In genomic region chr11:116087194-116088130, GRCm38 (mm10) we compare ENCODE assay signal across 8 mouse cellular contexts. TPM values are rescaled to one million over a fixed set of nuclear protein-coding genes. Genes with fewer than 3 reads are reported as not detected.
A peak's percentile ranks its signal among the peaks of the same experiment; 100 is the strongest.
DNase-seq lines count a peak whose midpoint lies in the region; ATAC-seq and TF ChIP-seq lines count a peak whose summit lies in the region.

No protein-coding gene starts in this region.

- no peaks in the 10 kb centered on the region for H3K9me3 ChIP-seq in embryonic facial prominence, embryonic 15.5 days (replicated peaks)
- no peaks in the 10 kb centered on the region for H3K9me3 ChIP-seq in heart, embryonic 11.5 days (replicated peaks; ENCODE audit: control insufficient read depth, low read length)
- H3K9me3 ChIP-seq in kidney, embryonic 15.5 days (replicated peaks), result no peaks in the 10 kb centered on the region
- H3K9me3 ChIP-seq in liver, embryonic 11.5 days (ENCODE audit: control insufficient read depth, low read length), result no peaks in the 10 kb centered on the region
- H3K9me3 ChIP-seq in stomach, embryonic 14.5 days (ENCODE audit: control insufficient read depth, low read depth, low read length), result no peaks in the 10 kb centered on the region

- peak overlapping the region; percentile 64 for H3K4me2 ChIP-seq in embryonic facial prominence, embryonic 15.5 days (replicated peaks)
- H3K4me2 ChIP-seq in heart, embryonic 11.5 days, result peak overlapping the region; percentile 66
- H3K4me2 ChIP-seq in kidney, embryonic 15.5 days, result peak overlapping the region; percentile 61
- H3K4me2 ChIP-seq in liver, embryonic 11.5 days, result peak overlapping the region; percentile 73
- H3K4me2 ChIP-seq in myocyte (ENCODE audit: low read depth), result peak overlapping the region; percentile 83
- H3K4me2 ChIP-seq in stomach, embryonic 14.5 days (replicated peaks; ENCODE audit: low read depth, low read length), result peak overlapping the region; percentile 48

- peaks cover 25% of the 10 kb centered on the region for H3K4me1 ChIP-seq in embryonic facial prominence, embryonic 15.5 days
- peaks cover 7% of the 10 kb centered on the region; the same call in 1 of the 2 replicates for H3K4me1 ChIP-seq in heart, embryonic 11.5 days (ENCODE audit: control insufficient read depth, insufficient read depth, low read length)
- H3K4me1 ChIP-seq in kidney, embryonic 15.5 days, result peaks cover 23% of the 10 kb centered on the region
- peaks cover 38% of the 10 kb centered on the region for H3K4me1 ChIP-seq in liver, embryonic 11.5 days (replicated peaks; ENCODE audit: control insufficient read depth, insufficient read depth, low read length)
- H3K4me1 ChIP-seq in stomach, embryonic 14.5 days (ENCODE audit: control insufficient read depth, insufficient read depth, low read length), result peaks cover 9% of the 10 kb centered on the region; the same call in 1 of the 2 replicates

- peaks cover 14% of the 10 kb centered on the region for H3K36me3 ChIP-seq in embryonic facial prominence, embryonic 15.5 days
- H3K36me3 ChIP-seq in heart, embryonic 11.5 days (ENCODE audit: control insufficient read depth, insufficient read depth, low read length), result peaks cover 12% of the 10 kb centered on the region
- peaks cover 24% of the 10 kb centered on the region for H3K36me3 ChIP-seq in kidney, embryonic 15.5 days
- H3K36me3 ChIP-seq in liver, embryonic 11.5 days (ENCODE audit: control insufficient read depth, insufficient read depth, low read length), result peaks cover 12% of the 10 kb centered on the region
- peaks cover 11% of the 10 kb centered on the region for H3K36me3 ChIP-seq in myocyte (ENCODE audit: control insufficient read depth, insufficient read depth)
- peaks cover 14% of the 10 kb centered on the region for H3K36me3 ChIP-seq in stomach, embryonic 14.5 days (ENCODE audit: control insufficient read depth, insufficient read depth, low read length)

- peak; percentile 74 for ATAC-seq in embryonic facial prominence, embryonic 15.5 days (ENCODE audit: insufficient number of reproducible peaks, low FRiP score, low TSS enrichment, low read depth)
- peak; percentile 76 for ATAC-seq in heart, embryonic 11.5 days (replicated peaks; ENCODE audit: insufficient number of reproducible peaks, low FRiP score, low TSS enrichment)
- ATAC-seq in kidney, embryonic 15.5 days (replicated peaks; ENCODE audit: low FRiP score), result peak; percentile 77
- ATAC-seq in liver, embryonic 11.5 days (replicated peaks; ENCODE audit: low FRiP score), result peak; percentile 74
- ATAC-seq in stomach, embryonic 14.5 days (ENCODE audit: insufficient number of reproducible peaks, insufficient read depth, low FRiP score, low read depth), result peak; percentile 78

- peak; percentile 89 to 90 for DNase-seq in B cell, adult 2 months
- peak; percentile 69 to 75 for DNase-seq in adrenal gland, postnatal 4 days (ENCODE audit: low spot score in 2 of 2)
- DNase-seq in liver, embryonic 11.5 days (ENCODE audit: low spot score), result peak; percentile 91

- H3K79me2 ChIP-seq in myocyte (ENCODE audit: control insufficient read depth, insufficient read depth), result peaks cover 24% of the 10 kb centered on the region

- no peak for TF ChIP-seq POLR2A in myocyte (IDR thresholded peaks at IDR 0.05; ENCODE audit: insufficient read length, low read depth)

- H3K4me3 ChIP-seq in embryonic facial prominence, embryonic 15.5 days (replicated peaks), result peak overlapping the region; percentile 54
- peak overlapping the region; percentile 47 for H3K4me3 ChIP-seq in heart, embryonic 11.5 days (ENCODE audit: low read depth, low read length)
- peak overlapping the region; percentile 55 for H3K4me3 ChIP-seq in kidney, embryonic 15.5 days (replicated peaks)
- H3K4me3 ChIP-seq in liver, embryonic 11.5 days (ENCODE audit: low read depth, low read length), result peak overlapping the region; percentile 61
- peak overlapping the region; percentile 55 for H3K4me3 ChIP-seq in myocyte
- peak overlapping the region; percentile 43 for H3K4me3 ChIP-seq in stomach, embryonic 14.5 days (ENCODE audit: low read depth, low read length)

- WGBS in embryonic facial prominence, embryonic 15.5 days, result 2% methylated on average over 31 of the region's 31 CpGs
- 3% methylated on average over 31 of the region's 31 CpGs for WGBS in heart, embryonic 11.5 days (ENCODE audit: insufficient replicate concordance)
- 3% methylated on average over 31 of the region's 31 CpGs for WGBS in kidney, embryonic 15.5 days
- 3% methylated on average over 31 of the region's 31 CpGs for WGBS in liver, embryonic 11.5 days
- 3% methylated on average over 31 of the region's 31 CpGs for WGBS in stomach, embryonic 14.5 days

- H3K27me3 ChIP-seq in embryonic facial prominence, embryonic 15.5 days, result no peaks in the 10 kb centered on the region
- H3K27me3 ChIP-seq in heart, embryonic 11.5 days (ENCODE audit: control insufficient read depth, insufficient read depth, low read length), result no peaks in the 10 kb centered on the region
- H3K27me3 ChIP-seq in kidney, embryonic 15.5 days, result no peaks in the 10 kb centered on the region
- no peaks in the 10 kb centered on the region for H3K27me3 ChIP-seq in liver, embryonic 11.5 days (replicated peaks; ENCODE audit: control insufficient read depth, insufficient read depth, low read length)
- H3K27me3 ChIP-seq in myocyte (ENCODE audit: control insufficient read depth, insufficient read depth, insufficient read length), result no peaks in the 10 kb centered on the region
- no peaks in the 10 kb centered on the region for H3K27me3 ChIP-seq in stomach, embryonic 14.5 days (ENCODE audit: control insufficient read depth, insufficient read depth, low read length)

- H3K9ac ChIP-seq in embryonic facial prominence, embryonic 15.5 days, result peak overlapping the region; percentile 35
- peak overlapping the region; percentile 60 for H3K9ac ChIP-seq in heart, embryonic 11.5 days (ENCODE audit: low read depth, low read length)
- H3K9ac ChIP-seq in kidney, embryonic 15.5 days, result peak overlapping the region; percentile 33; the same call in 1 of the 2 replicates
- H3K9ac ChIP-seq in liver, embryonic 11.5 days (ENCODE audit: low read depth, low read length), result peak overlapping the region; percentile 79
- H3K9ac ChIP-seq in stomach, embryonic 14.5 days (replicated peaks; ENCODE audit: low read depth, low read length), result no peak overlapping the region

- peak overlapping the region; percentile 71 for H3K27ac ChIP-seq in embryonic facial prominence, embryonic 15.5 days (replicated peaks)
- H3K27ac ChIP-seq in heart, embryonic 11.5 days (ENCODE audit: low read depth, low read length), result peak overlapping the region; percentile 57
- peak overlapping the region; percentile 87 for H3K27ac ChIP-seq in kidney, embryonic 15.5 days
- peak overlapping the region; percentile 81 for H3K27ac ChIP-seq in liver, embryonic 11.5 days (ENCODE audit: low read depth, low read length)
- peak overlapping the region; percentile 35 for H3K27ac ChIP-seq in stomach, embryonic 14.5 days (ENCODE audit: low read length)

- H3ac ChIP-seq in myocyte (ENCODE audit: control insufficient read depth, insufficient read length), result no peak overlapping the region

RNA-seq across cellular contexts. Expression of gene Wbp2, which starts 0.7 kb away (rescaled TPM):
- 100 to 1,000 TPM; 126 to 136 TPM for total RNA-seq in adrenal gland, postnatal 4 days (2021)
- polyA plus RNA-seq in embryonic facial prominence, embryonic 15.5 days (2015; fragmentation: Nextera tagmentation; extraction: Ambion mirVana), result 68.6 and 90.8 TPM in 2 replicates
- 129 and 144 TPM in 2 replicates for polyA plus RNA-seq in heart, embryonic 11.5 days (2014; fragmentation: Nextera tagmentation; extraction: Ambion mirVana)
- polyA plus RNA-seq in kidney, embryonic 15.5 days (2015; fragmentation: Nextera tagmentation; extraction: Ambion mirVana), result 82.1 and 101 TPM in 2 replicates
- polyA plus RNA-seq in liver, embryonic 11.5 days (2014; fragmentation: Nextera tagmentation; extraction: Ambion mirVana), result 98.8 and 105 TPM in 2 replicates
- 156 TPM for polyA plus RNA-seq in myocyte (2012; fragmentation: generic; extraction: Trizol)
- 74.0 and 82.4 TPM in 2 replicates for polyA plus RNA-seq in stomach, embryonic 14.5 days (2014; fragmentation: Nextera tagmentation; extraction: Ambion mirVana)

RNA-seq across cellular contexts. Expression of gene Unc13d, which starts 9.7 kb away (rescaled TPM):
- 1 to 10 TPM; 1.1 to 2.4 TPM for total RNA-seq in adrenal gland, postnatal 4 days (2021)
- 4.3 and 4.8 TPM in 2 replicates for polyA plus RNA-seq in embryonic facial prominence, embryonic 15.5 days (2015; fragmentation: Nextera tagmentation; extraction: Ambion mirVana)
- polyA plus RNA-seq in heart, embryonic 11.5 days (2014; fragmentation: Nextera tagmentation; extraction: Ambion mirVana), result 2.3 and 2.6 TPM in 2 replicates
- polyA plus RNA-seq in kidney, embryonic 15.5 days (2015; fragmentation: Nextera tagmentation; extraction: Ambion mirVana), result 1.3 and 1.5 TPM in 2 replicates
- 44.8 and 45.3 TPM in 2 replicates for polyA plus RNA-seq in liver, embryonic 11.5 days (2014; fragmentation: Nextera tagmentation; extraction: Ambion mirVana)
- polyA plus RNA-seq in myocyte (2012; fragmentation: generic; extraction: Trizol), result 9.1 TPM
- polyA plus RNA-seq in stomach, embryonic 14.5 days (2014; fragmentation: Nextera tagmentation; extraction: Ambion mirVana), result 3.7 and 4.7 TPM in 2 replicates

RNA-seq across cellular contexts. Expression of gene Trim47, which starts 39.5 kb away (rescaled TPM):
- total RNA-seq in adrenal gland, postnatal 4 days (2021), result 10 to 100 TPM; 21.3 to 23.9 TPM
- 25.1 and 27.6 TPM in 2 replicates for polyA plus RNA-seq in embryonic facial prominence, embryonic 15.5 days (2015; fragmentation: Nextera tagmentation; extraction: Ambion mirVana)
- 38.3 and 40.2 TPM in 2 replicates for polyA plus RNA-seq in heart, embryonic 11.5 days (2014; fragmentation: Nextera tagmentation; extraction: Ambion mirVana)
- polyA plus RNA-seq in kidney, embryonic 15.5 days (2015; fragmentation: Nextera tagmentation; extraction: Ambion mirVana), result 21.4 and 24.6 TPM in 2 replicates
- polyA plus RNA-seq in liver, embryonic 11.5 days (2014; fragmentation: Nextera tagmentation; extraction: Ambion mirVana), result 6.3 and 6.6 TPM in 2 replicates
- polyA plus RNA-seq in myocyte (2012; fragmentation: generic; extraction: Trizol), result 101 TPM
- polyA plus RNA-seq in stomach, embryonic 14.5 days (2014; fragmentation: Nextera tagmentation; extraction: Ambion mirVana), result 12.2 and 17.3 TPM in 2 replicates

RNA-seq across cellular contexts. Expression of gene Trim65, which starts 43.5 kb away (rescaled TPM):
- 1 to 10 TPM; 8.2 to 8.5 TPM for total RNA-seq in adrenal gland, postnatal 4 days (2021)
- polyA plus RNA-seq in embryonic facial prominence, embryonic 15.5 days (2015; fragmentation: Nextera tagmentation; extraction: Ambion mirVana), result 5.2 and 6.1 TPM in 2 replicates
- 3.9 and 4.5 TPM in 2 replicates for polyA plus RNA-seq in heart, embryonic 11.5 days (2014; fragmentation: Nextera tagmentation; extraction: Ambion mirVana)
- polyA plus RNA-seq in kidney, embryonic 15.5 days (2015; fragmentation: Nextera tagmentation; extraction: Ambion mirVana), result 4.5 and 5.4 TPM in 2 replicates
- polyA plus RNA-seq in liver, embryonic 11.5 days (2014; fragmentation: Nextera tagmentation; extraction: Ambion mirVana), result 3.1 and 3.5 TPM in 2 replicates
- polyA plus RNA-seq in myocyte (2012; fragmentation: generic; extraction: Trizol), result 1.9 TPM
- polyA plus RNA-seq in stomach, embryonic 14.5 days (2014; fragmentation: Nextera tagmentation; extraction: Ambion mirVana), result 5.0 and 6.4 TPM in 2 replicates

RNA-seq across cellular contexts. Expression of gene Mrpl38, which starts 51.2 kb away (rescaled TPM):
- 10 to 100 TPM; 75.4 to 81.6 TPM for total RNA-seq in adrenal gland, postnatal 4 days (2021)
- polyA plus RNA-seq in embryonic facial prominence, embryonic 15.5 days (2015; fragmentation: Nextera tagmentation; extraction: Ambion mirVana), result 86.9 and 93.7 TPM in 2 replicates
- polyA plus RNA-seq in heart, embryonic 11.5 days (2014; fragmentation: Nextera tagmentation; extraction: Ambion mirVana), result 109 and 116 TPM in 2 replicates
- polyA plus RNA-seq in kidney, embryonic 15.5 days (2015; fragmentation: Nextera tagmentation; extraction: Ambion mirVana), result 102 and 112 TPM in 2 replicates
- 121 and 126 TPM in 2 replicates for polyA plus RNA-seq in liver, embryonic 11.5 days (2014; fragmentation: Nextera tagmentation; extraction: Ambion mirVana)
- 141 TPM for polyA plus RNA-seq in myocyte (2012; fragmentation: generic; extraction: Trizol)
- polyA plus RNA-seq in stomach, embryonic 14.5 days (2014; fragmentation: Nextera tagmentation; extraction: Ambion mirVana), result 93.9 and 94.2 TPM in 2 replicates

Comparison
In these comparisons a context has a peak if more than half of its experiments do, and no peak if none do; other contexts are left out.
1. Peak in every context shown above with its lines: DNase-seq, ATAC-seq, H3K4me3 ChIP-seq and H3K27ac ChIP-seq.
2. H3K27ac ChIP-seq: peak in every context shown above with its lines; median percentile 87 in kidney, embryonic 15.5 days; 81 in liver, embryonic 11.5 days; 71 in embryonic facial prominence, embryonic 15.5 days; 57 in heart, embryonic 11.5 days; 35 in stomach, embryonic 14.5 days.